Mouse (Mus musculus): ENCODE measurements around the gene Mfap5. TPM values are rescaled to one million over a fixed set of nuclear protein-coding genes. Genes with fewer than 3 reads are reported as not detected.

The Mfap5 gene
- polyA plus RNA-seq, 1 experiment from 2014 or later, result 5.5 TPM

DNA sequence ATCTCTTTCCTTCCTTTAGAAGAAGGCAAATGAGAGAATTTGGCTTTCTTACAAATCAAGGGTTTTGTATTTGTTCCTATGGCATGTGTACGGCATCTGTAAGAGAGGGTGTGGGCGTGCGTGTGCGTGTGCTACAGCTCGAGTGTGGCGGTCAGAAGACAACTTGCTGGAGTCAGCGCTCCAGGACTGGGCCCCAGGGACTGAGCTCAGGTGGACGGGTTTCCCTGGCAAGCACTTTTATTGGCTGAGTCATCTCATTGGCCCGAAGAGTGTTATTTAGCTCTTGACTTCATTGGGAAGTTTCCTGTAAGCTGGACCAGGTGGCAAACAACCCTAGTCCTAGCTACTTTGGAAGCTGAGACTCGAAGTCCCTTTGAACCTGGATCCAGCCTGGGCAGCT lies 40.3 kb downstream of the Mfap5 start:
- TF ChIP-seq CTCF (IDR thresholded peaks at IDR 0.05; ENCODE audit: low read depth), result no peak
- H3K36me3 ChIP-seq (ENCODE audit: insufficient read depth), result no peaks in the 10 kb centered on the region

DNA sequence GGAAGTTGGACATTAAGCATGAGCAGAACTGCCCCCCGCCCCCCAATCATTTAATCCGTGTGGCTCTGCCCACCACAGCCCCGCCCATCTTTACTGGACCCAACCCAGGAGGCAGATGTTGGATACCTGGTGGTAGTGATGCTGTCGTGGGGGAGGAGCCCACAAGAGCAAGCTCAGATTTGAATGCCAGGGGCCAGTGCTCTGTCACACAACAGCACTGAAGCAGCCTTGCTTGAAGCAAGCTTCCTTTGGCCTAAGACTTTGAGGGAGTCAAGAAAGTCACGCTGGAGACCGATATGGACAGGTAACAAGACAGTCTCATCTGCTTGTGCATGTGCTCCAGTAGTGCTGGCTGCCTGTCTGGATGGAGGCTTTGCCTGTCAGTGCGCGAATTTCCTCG lies 48.0 kb downstream of the Mfap5 start, which contains the start of gene Aicda:
Gene Aicda, plus strand, starts transcription at position 196 of the 400 bp plus-strand sequence.
- Histone ChIP-seq H3K27me3 (ENCODE audit: insufficient read depth, low read length) (no peaks in the 10 kb centered on the region), H3K4me1 (ENCODE audit: insufficient read depth) (no peaks in the 10 kb centered on the region), H3K9me3 (ENCODE audit: low read depth, low read length) (no peaks in the 10 kb centered on the region), H3K27ac (ENCODE audit: low read depth) (no peak within 1 kb of the TSS), H3K9ac (no peak within 1 kb of the TSS), H3K36me3 (ENCODE audit: insufficient read depth) (no peaks in the 10 kb centered on the region), H3K4me3 (ENCODE audit: low read depth, low read length) (no peak within 1 kb of the TSS), H3K4me2 (no peak within 1 kb of the TSS)
- DNase-seq (no peak), ATAC-seq (ENCODE audit: insufficient read depth) (no peak)
- TF ChIP-seq CTCF (IDR thresholded peaks at IDR 0.05; ENCODE audit: low read depth), result no peak
- 50% methylated on average over 9 of the region's 9 CpGs for WGBS

More for the DNA sequence above, 40.3 kb downstream of the Mfap5 start:
- Histone ChIP-seq H3K9me3 (ENCODE audit: low read depth, low read length) (no peaks in the 10 kb centered on the region), H3K27ac (ENCODE audit: low read depth) (no peak overlapping the region), H3K4me2 (no peak overlapping the region), H3K9ac (no peak overlapping the region), H3K4me1 (ENCODE audit: insufficient read depth) (no peaks in the 10 kb centered on the region), H3K27me3 (ENCODE audit: insufficient read depth, low read length) (no peaks in the 10 kb centered on the region), H3K4me3 (ENCODE audit: low read depth, low read length) (no peak overlapping the region)
- WGBS, result 72% methylated on average over 10 of the region's 10 CpGs
- DNase-seq (no peak), ATAC-seq (ENCODE audit: insufficient read depth) (no peak)

DNA sequence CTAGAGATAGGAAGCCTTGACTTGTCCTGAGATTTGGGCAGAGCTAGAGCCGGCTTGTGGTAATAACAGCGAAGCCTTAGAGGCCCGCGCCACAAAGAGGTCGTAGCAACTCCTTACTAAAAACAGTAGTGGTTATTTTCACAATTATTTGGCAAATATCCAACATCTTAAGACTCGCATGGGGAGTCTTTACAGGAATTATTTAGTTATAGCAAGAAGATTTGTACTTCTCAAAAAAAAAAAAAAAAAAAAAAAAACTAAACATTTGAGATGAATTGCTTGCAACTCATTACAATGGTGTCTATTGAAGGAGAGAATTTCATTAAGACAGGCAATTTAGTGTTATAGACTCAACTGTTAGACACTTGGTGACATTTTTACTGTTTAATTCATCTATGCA lies 48.5 kb downstream of the Mfap5 start:
- TF ChIP-seq CTCF (IDR thresholded peaks at IDR 0.05; ENCODE audit: low read depth), result no peak
- WGBS, result 53% methylated on average over 6 of the region's 6 CpGs
- Histone ChIP-seq H3K27ac (ENCODE audit: low read depth) (no peak overlapping the region), H3K27me3 (ENCODE audit: insufficient read depth, low read length) (no peaks in the 10 kb centered on the region), H3K4me2 (no peak overlapping the region), H3K9ac (no peak overlapping the region), H3K36me3 (ENCODE audit: insufficient read depth) (no peaks in the 10 kb centered on the region), H3K4me1 (ENCODE audit: insufficient read depth) (no peaks in the 10 kb centered on the region), H3K4me3 (ENCODE audit: low read depth, low read length) (no peak overlapping the region), H3K9me3 (ENCODE audit: low read depth, low read length) (no peaks in the 10 kb centered on the region)
- ATAC-seq (ENCODE audit: insufficient read depth) (no peak), DNase-seq (no peak)

DNA sequence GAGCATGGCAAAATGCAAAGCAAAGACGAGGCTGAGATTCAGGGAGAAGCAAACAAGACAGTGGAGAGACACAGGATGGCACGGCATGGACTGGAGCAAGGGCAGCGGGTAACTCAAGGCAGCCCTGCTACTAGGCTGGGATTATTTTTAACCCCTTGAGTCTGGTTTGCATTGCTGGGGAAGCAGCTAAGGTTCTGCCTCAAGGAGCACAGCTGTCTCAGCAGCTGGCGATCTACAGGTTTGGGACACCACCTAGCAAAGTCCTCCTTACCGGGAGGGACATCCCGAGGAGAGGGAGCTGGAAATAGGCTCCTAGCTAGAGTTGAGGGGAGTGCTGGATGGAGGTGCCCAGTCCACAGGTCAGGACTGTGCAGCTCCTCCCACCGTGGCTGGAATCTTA lies 49.6 kb downstream of the Mfap5 start:
- TF ChIP-seq CTCF (IDR thresholded peaks at IDR 0.05; ENCODE audit: low read depth), result no peak
- 30% methylated on average over 7 of the region's 7 CpGs for WGBS

DNA sequence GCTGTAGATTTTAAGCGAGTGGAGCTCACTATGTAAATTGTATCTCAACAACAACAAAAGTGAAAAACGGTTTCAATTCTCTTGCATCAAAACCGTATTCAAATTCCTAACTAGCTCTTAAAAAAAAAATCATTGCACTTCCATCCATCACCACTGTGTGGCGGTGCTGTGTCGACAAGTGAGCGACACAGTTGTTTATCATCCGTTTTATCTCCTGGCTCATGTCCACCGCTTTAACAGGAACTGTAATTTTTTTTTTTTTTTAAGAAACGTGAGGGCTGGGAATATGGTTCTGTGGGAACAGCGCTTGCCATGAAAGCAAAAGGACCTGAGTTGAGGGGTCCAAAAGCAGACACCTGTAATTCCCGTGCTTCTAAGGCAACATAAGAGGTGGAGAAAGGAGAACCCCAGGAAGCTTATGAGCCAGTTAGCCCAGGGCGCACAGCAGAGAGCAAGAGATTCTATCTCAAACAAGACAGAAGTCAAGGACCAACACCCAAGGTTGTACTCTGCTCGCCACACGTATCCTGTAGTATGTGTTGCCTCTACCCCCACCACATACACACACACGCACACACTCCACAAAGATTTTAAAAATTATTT lies 51.4 kb downstream of the Mfap5 start:
- peak; percentile 88 for DNase-seq
- H3K4me1 ChIP-seq (ENCODE audit: insufficient read depth), result no peaks in the 10 kb centered on the region
- H3K36me3 ChIP-seq (ENCODE audit: insufficient read depth), result no peaks in the 10 kb centered on the region
- H3K27me3 ChIP-seq (ENCODE audit: insufficient read depth, low read length), result 0 out of 2 replicates have a peak, but pooled peaks cover 4% of the 10 kb centered on the region
- no peak overlapping the region for H3K9ac ChIP-seq
- peak overlapping the region; percentile 24; the same call in 1 of the 2 replicates for H3K4me2 ChIP-seq
- no peak overlapping the region for H3K27ac ChIP-seq (ENCODE audit: low read depth)
- ATAC-seq (ENCODE audit: insufficient read depth), result no peak
- 23% methylated on average over 15 of the region's 15 CpGs for WGBS
- TF ChIP-seq CTCF (IDR thresholded peaks at IDR 0.05; ENCODE audit: low read depth), result peak; percentile 75
- H3K4me3 ChIP-seq (ENCODE audit: low read depth, low read length), result no peak overlapping the region
- H3K9me3 ChIP-seq (ENCODE audit: low read depth, low read length), result no peaks in the 10 kb centered on the region

More for the DNA sequence above, 49.6 kb downstream of the Mfap5 start:
- H3K4me3 ChIP-seq (ENCODE audit: low read depth, low read length), result no peak overlapping the region
- H3K9ac ChIP-seq, result no peak overlapping the region
- no peak for ATAC-seq (ENCODE audit: insufficient read depth)
- H3K27me3 ChIP-seq (ENCODE audit: insufficient read depth, low read length), result no peaks in the 10 kb centered on the region
- H3K27ac ChIP-seq (ENCODE audit: low read depth), result no peak overlapping the region
- H3K36me3 ChIP-seq (ENCODE audit: insufficient read depth), result no peaks in the 10 kb centered on the region
- DNase-seq, result no peak
- no peaks in the 10 kb centered on the region for H3K4me1 ChIP-seq (ENCODE audit: insufficient read depth)
- H3K9me3 ChIP-seq (ENCODE audit: low read depth, low read length), result no peaks in the 10 kb centered on the region
- no peak overlapping the region for H3K4me2 ChIP-seq

DNA sequence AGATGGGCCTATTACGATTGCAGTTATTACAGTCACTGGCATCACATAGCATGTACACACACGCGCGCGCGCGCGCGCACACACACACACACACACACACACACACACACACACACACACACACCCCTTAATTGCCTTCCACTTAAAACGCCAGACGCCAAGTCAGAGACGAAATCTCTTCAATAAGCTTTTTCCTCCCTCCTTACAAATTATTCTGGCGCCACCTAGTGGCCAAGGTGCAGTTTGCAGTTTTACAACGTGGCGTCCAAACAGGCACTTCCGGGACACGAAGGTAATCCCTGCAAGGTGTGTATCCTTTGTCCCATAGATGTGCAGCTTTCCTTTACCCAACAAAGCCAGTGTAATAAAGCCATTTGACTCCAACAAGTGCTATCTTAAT lies 54.8 kb downstream of the Mfap5 start:
- Histone ChIP-seq H3K27me3 (ENCODE audit: insufficient read depth, low read length) (0 out of 2 replicates have a peak, but pooled peaks cover 9% of the 10 kb centered on the region), H3K4me1 (ENCODE audit: insufficient read depth) (no peaks in the 10 kb centered on the region), H3K36me3 (ENCODE audit: insufficient read depth) (no peaks in the 10 kb centered on the region), H3K9ac (no peak overlapping the region), H3K27ac (ENCODE audit: low read depth) (no peak overlapping the region), H3K4me2 (peak overlapping the region; percentile 47), H3K9me3 (ENCODE audit: low read depth, low read length) (no peaks in the 10 kb centered on the region), H3K4me3 (ENCODE audit: low read depth, low read length) (no peak overlapping the region)
- 12% methylated on average over 17 of the region's 17 CpGs for WGBS
- peak; percentile 94 for DNase-seq
- peak; percentile 92 for TF ChIP-seq CTCF (IDR thresholded peaks at IDR 0.05; ENCODE audit: low read depth)
- peak; percentile 36; the same call in 1 of the 2 replicates for ATAC-seq (ENCODE audit: insufficient read depth)

DNA sequence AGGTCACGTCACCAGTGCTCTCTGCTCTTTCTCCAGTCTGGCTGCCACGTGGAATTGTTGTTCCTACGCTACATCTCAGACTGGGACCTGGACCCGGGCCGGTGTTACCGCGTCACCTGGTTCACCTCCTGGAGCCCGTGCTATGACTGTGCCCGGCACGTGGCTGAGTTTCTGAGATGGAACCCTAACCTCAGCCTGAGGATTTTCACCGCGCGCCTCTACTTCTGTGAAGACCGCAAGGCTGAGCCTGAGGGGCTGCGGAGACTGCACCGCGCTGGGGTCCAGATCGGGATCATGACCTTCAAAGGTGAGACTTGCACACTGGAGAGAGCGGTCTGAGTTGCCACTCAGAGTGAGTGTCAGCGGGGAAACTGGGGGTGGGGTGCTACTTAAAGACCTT lies 55.4 kb downstream of the Mfap5 start:
- no peak overlapping the region for H3K27ac ChIP-seq (ENCODE audit: low read depth)
- WGBS, result 78% methylated on average over 20 of the region's 20 CpGs
- ATAC-seq (ENCODE audit: insufficient read depth), result peak; percentile 37; the same call in 1 of the 2 replicates

More for the DNA sequence above, 55.4 kb downstream of the Mfap5 start:
- TF ChIP-seq CTCF (IDR thresholded peaks at IDR 0.05; ENCODE audit: low read depth), result no peak
- 0 out of 2 replicates have a peak, but pooled peaks cover 9% of the 10 kb centered on the region for H3K27me3 ChIP-seq (ENCODE audit: insufficient read depth, low read length)
- DNase-seq, result no peak
- H3K9me3 ChIP-seq (ENCODE audit: low read depth, low read length), result no peaks in the 10 kb centered on the region
- H3K36me3 ChIP-seq (ENCODE audit: insufficient read depth), result no peaks in the 10 kb centered on the region
- no peak overlapping the region for H3K4me2 ChIP-seq
- H3K4me3 ChIP-seq (ENCODE audit: low read depth, low read length), result no peak overlapping the region
- H3K9ac ChIP-seq, result no peak overlapping the region
- H3K4me1 ChIP-seq (ENCODE audit: insufficient read depth), result no peaks in the 10 kb centered on the region
